23 mouse cellular contexts compared by ENCODE assay signal in genomic region chr2:27432599-27432998, GRCm38 (mm10). TPM values are rescaled to one million over a fixed set of nuclear protein-coding genes. Genes with fewer than 3 reads are reported as not detected.
DNase-seq lines count a peak whose midpoint lies in the region; ATAC-seq lines count a peak whose summit lies in the region.
"Had no signal": no experiment of that assay in that cellular context is flagged by ENCODE, and none has a peak within 500 bp of the region (broad histone marks: within the 10 kb centered on the region; RNA-seq: fewer than 3 reads in every experiment).

No protein-coding gene starts in this region.

- peak; percentile 43 for ATAC-seq in activated CD4-positive, CD25-positive, alpha-beta regulatory T cell, adult 4 months
- ATAC-seq: hindbrain, embryonic 16.5 days; intestine, embryonic 15.5 days; midbrain, embryonic 15.5 days had no signal

- peak; percentile 86 for DNase-seq in heart, adult 11 months
- DNase-seq in heart, postnatal 36 days: no peak
- DNase-seq in thymus, postnatal 0 days (ENCODE audit: low spot score): peak; percentile 78
- peak; percentile 50 for DNase-seq in thymus, postnatal 4 days
- no peak for DNase-seq in left cerebral cortex, adult 11 months (ENCODE audit: low spot score)
- no peak for DNase-seq in left cerebral cortex, postnatal 25 days (ENCODE audit: low spot score in 2 of 2)
- no peak for DNase-seq in gastrocnemius, postnatal 25 days
- DNase-seq: adrenal gland, postnatal 36 days; cerebellum, adult 8-10 months; cerebellum, postnatal 25 days; gastrocnemius, postnatal 36 days; heart, postnatal 14 days; kidney, adult 2 months; kidney, postnatal 4 days; liver; lung, adult 2 months; lung, postnatal 10 days; right cerebral cortex, postnatal 25 days; spleen, adult 18-20 months had no signal

- intact Hi-C loops in heart, postnatal 36 days (cut with DNase I): no loop called here
- intact Hi-C loops in left cerebral cortex, postnatal 25 days (cut with DNase I): no loop called here

RNA-seq across cellular contexts. Expression of gene Vav2, which starts 5.8 kb away (rescaled TPM):
- 10 to 100 TPM; 14.0 to 14.4 TPM for total RNA-seq in heart, postnatal 36 days (2021)
- polyA plus RNA-seq in activated CD4-positive, CD25-positive, alpha-beta regulatory T cell, adult 4 months (2017; shearing (Covaris generic)): 1 to 10 TPM; 5.8 to 8.3 TPM
- 6.4 and 7.9 TPM in 2 replicates for polyA plus RNA-seq in thymus, postnatal 0 days (2015; fragmentation: Nextera tagmentation; extraction: Ambion mirVana)
- total RNA-seq in left cerebral cortex, postnatal 25 days (2021): 10 to 100 TPM; 11.0 to 11.8 TPM
- 1 to 10 TPM; 2.4 to 4.4 TPM for total RNA-seq in gastrocnemius, postnatal 25 days (2021)

RNA-seq across cellular contexts. Expression of gene Brd3os, which starts 9.5 kb away (rescaled TPM):
- 1 to 10 TPM; 1.1 to 2.1 TPM for total RNA-seq in heart, postnatal 36 days (2021)
- under 1 TPM in 1 of 2 experiments, not detected in 1; 0.33 TPM for polyA plus RNA-seq in activated CD4-positive, CD25-positive, alpha-beta regulatory T cell, adult 4 months (2017; shearing (Covaris generic))
- 2.0 and 2.1 TPM in 2 replicates for polyA plus RNA-seq in thymus, postnatal 0 days (2015; fragmentation: Nextera tagmentation; extraction: Ambion mirVana)
- 10 to 100 TPM; 29.6 to 33.2 TPM for total RNA-seq in left cerebral cortex, postnatal 25 days (2021)
- 1 to 10 TPM in 1 of 2 experiments, under 1 TPM in 1; 0.74 to 1.3 TPM for total RNA-seq in gastrocnemius, postnatal 25 days (2021)

Comparison
In these comparisons a context has a peak if more than half of its experiments do, and no peak if none do; other contexts are left out.
1. DNase-seq: peak in heart, adult 11 months (single experiment), thymus, postnatal 0 days (single experiment) and thymus, postnatal 4 days (single experiment); none in heart, postnatal 36 days (0 of 2), left cerebral cortex, adult 11 months (single experiment), left cerebral cortex, postnatal 25 days (0 of 2) and gastrocnemius, postnatal 25 days (single experiment).
2. RNA of gene Brd3os, which starts 9.5 kb away (total RNA-seq): 29.6 to 33.2 TPM in left cerebral cortex, postnatal 25 days; 1.1 to 2.1 TPM in heart, postnatal 36 days and 0.74 to 1.3 TPM in gastrocnemius, postnatal 25 days; every median in the first group is over 4 times any median in the second.